ENCODE assay signal across 9 mouse cellular contexts in the genomic region with DNA sequence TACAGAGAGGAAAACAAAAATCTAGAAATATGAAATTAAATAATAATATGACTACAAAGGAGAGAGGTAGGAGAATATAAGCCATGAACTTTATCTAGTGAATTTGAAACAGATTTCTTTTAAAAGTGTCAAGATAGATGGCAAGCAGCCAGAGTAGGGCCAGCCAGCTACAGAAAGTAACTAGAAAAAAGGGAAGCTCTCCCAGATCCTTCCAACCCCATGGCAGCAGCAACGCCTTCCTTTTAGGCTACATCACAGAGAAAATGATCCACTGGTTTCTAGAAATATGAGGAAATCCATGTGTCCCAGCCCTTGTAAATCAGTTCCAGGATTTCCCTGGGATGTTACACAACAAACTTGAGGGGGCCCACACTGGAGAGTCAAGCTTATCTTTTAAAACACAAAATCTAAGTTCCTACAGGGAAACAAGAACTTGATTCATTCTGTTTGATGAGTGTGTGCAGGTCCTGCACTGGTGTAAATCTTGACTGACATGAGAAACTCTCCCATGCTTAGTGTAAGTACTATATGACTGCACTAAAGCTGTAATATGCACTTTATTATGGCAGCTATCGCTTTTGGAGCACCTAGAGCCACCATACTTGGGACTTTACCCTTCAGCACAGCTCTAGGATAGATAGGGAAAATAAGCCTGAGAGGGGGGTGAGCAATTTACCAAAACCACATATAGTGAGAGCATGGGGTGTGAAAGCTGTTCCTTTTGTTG. TPM values are rescaled to one million over a fixed set of nuclear protein-coding genes. Genes with fewer than 3 reads are reported as not detected.
A peak's percentile ranks its signal among the peaks of the same experiment; 100 is the strongest.
DNase-seq lines count a peak whose midpoint lies in the region; ATAC-seq lines count a peak whose summit lies in the region.
"Had no signal": no experiment of that assay in that cellular context is flagged by ENCODE, and none has a peak within 500 bp of the region (broad histone marks: within the 10 kb centered on the region; RNA-seq: fewer than 3 reads in every experiment).

No protein-coding gene starts in this region.

- ATAC-seq in embryonic facial prominence, embryonic 14.5 days (ENCODE audit: low read depth) = no peak
- ATAC-seq in hindbrain, embryonic 13.5 days (ENCODE audit: low FRiP score) = no peak
- ATAC-seq in midbrain, embryonic 11.5 days (ENCODE audit: low FRiP score) = no peak
- ATAC-seq: liver, postnatal 0 days had no signal

- H3K36me3 ChIP-seq in embryonic facial prominence, embryonic 14.5 days (ENCODE audit: control insufficient read depth, insufficient read depth, low read length) = peaks cover 22% of the 10 kb centered on the region
- H3K36me3 ChIP-seq in hindbrain, embryonic 13.5 days = peaks cover 20% of the 10 kb centered on the region
- H3K36me3 ChIP-seq in midbrain, embryonic 11.5 days (ENCODE audit: control insufficient read depth, insufficient read depth, low read length) = peaks cover 10% of the 10 kb centered on the region

- no peaks in the 10 kb centered on the region for H3K9me3 ChIP-seq in embryonic facial prominence, embryonic 14.5 days (ENCODE audit: control insufficient read depth, low read length)
- H3K9me3 ChIP-seq in hindbrain, embryonic 13.5 days = no peaks in the 10 kb centered on the region
- H3K9me3 ChIP-seq in midbrain, embryonic 11.5 days (ENCODE audit: control insufficient read depth, low read length) = no peaks in the 10 kb centered on the region

- H3K4me3 ChIP-seq in embryonic facial prominence, embryonic 14.5 days (ENCODE audit: low read depth, low read length) = peak overlapping the region; percentile 13; the same call in 1 of the 2 replicates
- H3K4me3 ChIP-seq in hindbrain, embryonic 13.5 days = peak overlapping the region; percentile 24
- H3K4me3 ChIP-seq in midbrain, embryonic 11.5 days (ENCODE audit: low read depth, low read length) = peak overlapping the region; percentile 4; the same call in 1 of the 2 replicates

- no peak overlapping the region for H3K27ac ChIP-seq in embryonic facial prominence, embryonic 14.5 days (replicated peaks; ENCODE audit: low read depth, low read length)
- no peak overlapping the region for H3K27ac ChIP-seq in hindbrain, embryonic 13.5 days
- no peak overlapping the region for H3K27ac ChIP-seq in midbrain, embryonic 11.5 days (ENCODE audit: low read depth, low read length)

- peak; percentile 21 to 23 for DNase-seq in heart, adult 9 months (ENCODE audit: low spot score in 2 of 2)
- no peak for DNase-seq in heart, postnatal 4 days
- peak; percentile 26 for DNase-seq in embryonic facial prominence, embryonic 14.5 days (ENCODE audit: low spot score)
- DNase-seq in midbrain, embryonic 11.5 days (ENCODE audit: low spot score, missing footprints) = no peak
- no peak for DNase-seq in cerebellum, postnatal 4 days (ENCODE audit: low spot score in 2 of 2)
- no peak for DNase-seq in c-Kit-positive CD71-positive TER-119-positive erythroid progenitor cells, embryonic 14.5 days (ENCODE audit: low spot score)
- DNase-seq in spleen, postnatal 4 days (ENCODE audit: low spot score in 2 of 2) = no peak
- DNase-seq: liver, postnatal 0 days had no signal

- peaks cover 13% of the 10 kb centered on the region for H3K4me1 ChIP-seq in embryonic facial prominence, embryonic 14.5 days (ENCODE audit: control insufficient read depth, insufficient read depth, low read length)
- peaks cover 20% of the 10 kb centered on the region for H3K4me1 ChIP-seq in hindbrain, embryonic 13.5 days (replicated peaks)
- peaks cover 11% of the 10 kb centered on the region for H3K4me1 ChIP-seq in midbrain, embryonic 11.5 days (ENCODE audit: control insufficient read depth, insufficient read depth, low read length)

- 0 out of 2 replicates have a peak overlapping the region, but pooled peaks have one; percentile 30 for H3K9ac ChIP-seq in embryonic facial prominence, embryonic 14.5 days (ENCODE audit: low read depth, low read length)
- peak overlapping the region; percentile 30; the same call in 1 of the 2 replicates for H3K9ac ChIP-seq in hindbrain, embryonic 13.5 days
- H3K9ac ChIP-seq in midbrain, embryonic 11.5 days (ENCODE audit: low read length) = no peak overlapping the region
- H3K9ac ChIP-seq: liver, postnatal 0 days had no signal

- peak overlapping the region; percentile 44 for H3K4me2 ChIP-seq in embryonic facial prominence, embryonic 14.5 days (ENCODE audit: low read depth, low read length)
- peak overlapping the region; percentile 46 for H3K4me2 ChIP-seq in hindbrain, embryonic 13.5 days
- H3K4me2 ChIP-seq in midbrain, embryonic 11.5 days = peak overlapping the region; percentile 35

- no peaks in the 10 kb centered on the region for H3K27me3 ChIP-seq in embryonic facial prominence, embryonic 14.5 days (replicated peaks; ENCODE audit: control insufficient read depth, insufficient read depth, low read length)
- H3K27me3 ChIP-seq in hindbrain, embryonic 13.5 days = no peaks in the 10 kb centered on the region
- H3K27me3 ChIP-seq in midbrain, embryonic 11.5 days (ENCODE audit: control insufficient read depth, insufficient read depth, low read length) = no peaks in the 10 kb centered on the region

- WGBS in embryonic facial prominence, embryonic 14.5 days = 65% methylated on average over 2 of the region's 2 CpGs
- WGBS in hindbrain, embryonic 13.5 days = 85% methylated on average over 2 of the region's 2 CpGs
- WGBS in midbrain, embryonic 11.5 days = 98% methylated on average over 2 of the region's 2 CpGs

RNA-seq across cellular contexts. Expression of gene Rhobtb3, which starts 2.8 kb away (rescaled TPM):
- total RNA-seq in heart, postnatal 4 days (2021) = 10 to 100 TPM; 27.1 to 29.5 TPM
- polyA plus RNA-seq in embryonic facial prominence, embryonic 14.5 days (2014; fragmentation: Nextera tagmentation; extraction: Ambion mirVana) = 43.0 and 47.6 TPM in 2 replicates
- polyA plus RNA-seq in hindbrain, embryonic 13.5 days (2015; fragmentation: Nextera tagmentation; extraction: Ambion mirVana) = 23.7 and 25.7 TPM in 2 replicates
- polyA plus RNA-seq in midbrain, embryonic 11.5 days (2014; fragmentation: Nextera tagmentation; extraction: Ambion mirVana) = 71.1 and 72.3 TPM in 2 replicates

RNA-seq across cellular contexts. Expression of gene Spata9, which starts 26.0 kb away (rescaled TPM):
- total RNA-seq in heart, postnatal 4 days (2021) = under 1 TPM in 1 of 2 experiments, not detected in 1; 0.29 TPM
- polyA plus RNA-seq in embryonic facial prominence, embryonic 14.5 days (2014; fragmentation: Nextera tagmentation; extraction: Ambion mirVana) = 0.72 and 0.93 TPM in 2 replicates
- 2.4 and 2.7 TPM in 2 replicates for polyA plus RNA-seq in hindbrain, embryonic 13.5 days (2015; fragmentation: Nextera tagmentation; extraction: Ambion mirVana)
- 0.72 and 1.0 TPM in 2 replicates for polyA plus RNA-seq in midbrain, embryonic 11.5 days (2014; fragmentation: Nextera tagmentation; extraction: Ambion mirVana)

Comparison
In these comparisons a context has a peak if more than half of its experiments do, and no peak if none do; other contexts are left out.
1. DNase-seq: peak in heart, adult 9 months (2 of 2) and embryonic facial prominence, embryonic 14.5 days (single experiment); none in heart, postnatal 4 days (single experiment), midbrain, embryonic 11.5 days (single experiment), cerebellum, postnatal 4 days (0 of 2), c-Kit-positive CD71-positive TER-119-positive erythroid progenitor cells, embryonic 14.5 days (single experiment) and spleen, postnatal 4 days (0 of 2).
2. Peak in every context shown above with its lines, with median percentiles within 50 percentile points of each other: H3K4me2 ChIP-seq and H3K4me3 ChIP-seq.